Mouse (Mus musculus) bone marrow macrophage, adult 2 months (primary cell): ENCODE results near the gene Ppp1r14a. TPM values are rescaled to one million over a fixed set of nuclear protein-coding genes. Genes with fewer than 3 reads are reported as not detected.

Source experiments
- H3K27ac ChIP-seq: 2 replicates; pipeline ENCODE4 v1.5.1; 2012; ENCODE audit warnings: low read depth, low read length; ENCODE audit not compliant: insufficient read depth
- H3K4me1 ChIP-seq: 2 replicates; pipeline ENCODE4 v1.6.1; 2012; ENCODE audit warnings: low read length; ENCODE audit not compliant: control insufficient read depth, insufficient read depth
- H3K4me3 ChIP-seq: 2 replicates; pipeline ENCODE4 v1.5.1; 2012; ENCODE audit warnings: mild to moderate bottlenecking, low read length, moderate library complexity; ENCODE audit not compliant: insufficient read depth
- CTCF ChIP-seq: IDR thresholded peaks from 2 replicates; pipeline ENCODE4 v1.5.1; 2012; ENCODE audit warnings: low read depth, mild to moderate bottlenecking, low read length, moderate library complexity
- POLR2A ChIP-seq: IDR thresholded peaks from 2 replicates; pipeline ENCODE4 v1.6.1; 2012; ENCODE audit warnings: mild to moderate bottlenecking, low read depth, low read length, borderline replicate concordance
- polyA plus RNA-seq: library from polyadenylated mRNA; stranded (reverse); fragments of >200 nt; gene quantifications from 2 replicates; pipeline ENCODE4 v1.2.4, GENCODE M21; 2012; ENCODE audit not compliant: missing spikeins, insufficient read depth, insufficient read length

Gene Ppp1r14a
- not detected in 2 replicates for polyA plus RNA-seq

DNA sequence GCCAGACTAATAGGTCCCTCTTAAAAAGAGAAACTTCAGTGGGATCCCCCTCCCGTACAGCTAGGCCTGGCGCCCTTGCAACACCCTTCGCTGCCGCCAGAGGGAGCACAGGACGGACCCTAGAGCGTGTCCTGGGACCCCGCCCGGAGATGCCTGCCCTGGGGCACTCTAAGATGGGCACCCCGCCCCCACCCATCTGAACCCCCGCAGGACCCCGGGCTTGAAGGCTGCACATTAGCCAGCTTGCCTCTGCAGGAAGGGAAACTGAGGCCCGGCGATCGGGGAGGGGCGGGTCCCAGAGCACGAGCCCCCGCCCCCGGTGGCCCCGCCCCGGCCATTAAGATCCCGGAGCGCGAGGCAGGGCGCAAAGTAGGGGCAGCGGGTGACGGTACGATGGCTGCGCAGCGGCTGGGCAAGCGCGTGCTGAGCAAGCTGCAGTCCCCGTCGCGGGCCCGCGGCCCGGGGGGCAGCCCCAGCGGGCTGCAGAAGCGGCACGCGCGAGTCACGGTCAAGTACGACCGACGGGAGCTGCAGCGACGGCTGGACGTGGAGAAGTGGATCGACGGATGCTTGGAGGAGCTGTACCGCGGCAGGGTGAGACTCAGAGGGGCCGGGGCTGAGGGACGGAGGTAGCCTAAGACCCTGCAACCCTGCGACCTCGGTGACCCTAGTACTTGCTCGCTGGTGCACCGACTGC is at the start of gene Ppp1r14a:
Gene Ppp1r14a, plus strand, starts transcription at position 367 of the 697 bp plus-strand sequence.
- H3K4me3 ChIP-seq: peak within 1 kb of the TSS; percentile 44
- no peak for TF ChIP-seq POLR2A
- TF ChIP-seq CTCF: peak; percentile 86
- H3K4me1 ChIP-seq: no peaks in the 10 kb centered on the region
- H3K27ac ChIP-seq: no peak within 1 kb of the TSS

DNA sequence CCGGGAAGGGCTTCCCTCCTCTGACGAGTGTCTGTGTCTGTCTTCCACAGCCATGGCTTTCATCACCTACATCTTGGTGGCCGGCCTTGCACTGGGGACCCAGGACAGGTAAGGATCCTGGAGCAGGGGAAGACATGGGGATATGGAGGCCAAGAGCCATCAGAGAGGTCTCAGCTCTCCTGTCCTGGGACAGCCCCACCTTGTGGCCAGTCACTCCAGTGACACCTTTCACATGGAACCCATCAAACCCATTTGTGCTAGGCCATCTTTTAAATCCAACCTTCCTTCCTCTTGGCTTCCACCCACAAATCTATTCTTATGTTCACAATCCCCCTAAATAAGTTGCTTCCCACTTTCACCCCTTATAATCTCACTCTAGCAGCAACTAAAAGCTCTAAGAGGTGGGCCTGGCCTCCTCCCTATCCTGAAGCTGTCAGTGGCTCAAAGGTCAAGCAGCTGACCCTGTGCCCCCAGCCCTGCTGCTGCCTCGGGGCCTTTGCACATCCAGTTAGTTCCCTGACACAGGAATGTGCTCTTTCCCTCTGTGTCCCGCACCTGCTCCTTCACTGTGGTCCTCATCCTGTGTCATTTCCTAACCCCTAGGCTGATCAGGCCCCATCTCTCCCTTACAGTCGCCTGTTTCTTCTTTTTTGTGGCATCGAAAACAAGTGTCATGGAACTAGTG is 44.2 kb upstream of the Ppp1r14a start:
- no peaks in the 10 kb centered on the region for H3K4me1 ChIP-seq
- H3K27ac ChIP-seq: no peak overlapping the region
- no peak overlapping the region for H3K4me3 ChIP-seq
- no peak for TF ChIP-seq POLR2A
- TF ChIP-seq CTCF: no peak

DNA sequence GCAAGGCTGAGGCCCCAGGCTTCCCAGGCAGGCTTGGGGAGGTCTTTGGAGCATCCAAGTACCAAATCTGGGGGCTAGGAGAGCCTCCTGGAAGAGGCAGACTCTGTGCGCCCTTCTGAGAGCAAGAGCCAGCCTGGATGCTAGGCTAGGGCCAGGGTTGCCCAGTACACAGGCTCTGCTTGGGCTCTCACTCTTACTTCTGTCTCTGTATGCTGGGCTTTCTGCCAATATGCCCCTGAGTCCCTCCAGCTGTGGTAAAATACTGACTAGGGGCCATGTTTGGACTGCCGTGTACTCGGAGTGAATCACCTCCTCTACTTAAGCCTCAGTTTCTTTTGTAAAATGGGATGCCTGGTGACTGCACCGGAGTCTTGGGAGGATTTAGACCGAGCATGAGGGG is 43.1 kb upstream of the Ppp1r14a start:
- Histone ChIP-seq H3K27ac (no peak overlapping the region), H3K4me3 (no peak overlapping the region), H3K4me1 (no peaks in the 10 kb centered on the region)
- TF ChIP-seq POLR2A: no peak

DNA sequence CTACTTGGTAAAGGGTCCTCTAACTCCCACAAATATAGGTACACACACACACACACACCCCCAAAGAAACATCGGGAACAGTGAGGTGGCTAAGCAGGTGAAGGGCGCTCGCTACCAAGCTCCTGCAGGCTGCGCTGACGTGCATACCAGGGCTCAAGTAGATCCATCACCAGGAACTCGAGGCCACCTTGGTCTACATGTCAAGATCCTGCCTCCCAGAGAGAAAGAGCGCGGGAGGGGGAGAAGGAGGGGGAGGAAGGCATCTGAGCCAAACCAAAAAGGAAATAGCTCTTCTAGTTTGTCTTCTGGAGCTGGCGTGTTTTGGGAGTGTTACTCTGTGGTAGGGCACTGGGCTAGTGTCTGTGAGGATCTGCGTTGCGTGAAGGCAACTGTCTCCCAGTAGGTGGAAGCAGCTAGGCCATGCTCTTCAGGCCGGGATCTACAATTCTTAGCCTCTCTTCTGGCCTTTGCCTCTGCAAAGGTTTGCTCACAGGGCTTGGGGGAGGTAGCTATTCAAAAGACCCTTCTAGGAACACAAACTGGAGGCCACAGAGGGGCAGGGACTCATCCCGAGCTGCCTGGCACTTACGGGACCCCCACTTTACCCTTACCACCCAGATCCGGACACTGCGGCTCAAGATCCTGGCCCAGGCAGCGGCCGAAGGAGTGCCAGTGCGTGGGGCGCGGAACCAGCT is 42.3 kb upstream of the Ppp1r14a start:
- H3K4me3 ChIP-seq: no peak overlapping the region
- H3K27ac ChIP-seq: no peak overlapping the region
- no peak for TF ChIP-seq CTCF
- TF ChIP-seq POLR2A: no peak
- H3K4me1 ChIP-seq: no peaks in the 10 kb centered on the region

DNA sequence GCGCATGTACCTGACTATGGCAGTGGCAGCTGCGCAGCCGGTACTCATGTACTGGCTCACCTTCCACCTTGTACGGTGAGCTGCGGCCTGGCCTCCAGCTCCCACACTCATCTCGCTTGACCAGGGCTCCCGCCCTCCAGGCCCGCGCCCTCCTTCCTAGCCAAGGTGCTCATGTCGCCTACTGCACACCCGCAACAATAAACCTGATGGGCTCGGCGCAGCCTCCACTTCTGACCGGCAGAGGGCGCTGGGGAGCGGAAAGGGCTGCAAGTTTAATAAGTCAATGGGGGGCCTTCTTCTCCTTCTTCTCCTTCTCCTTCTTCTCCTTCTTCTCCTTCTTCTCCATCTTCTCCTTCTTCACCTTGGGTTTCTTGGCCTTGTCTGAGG is 41.8 kb upstream of the Ppp1r14a start:
- no peaks in the 10 kb centered on the region for H3K4me1 ChIP-seq
- no peak overlapping the region for H3K27ac ChIP-seq
- no peak overlapping the region for H3K4me3 ChIP-seq
- TF ChIP-seq POLR2A: no peak
- TF ChIP-seq CTCF: peak; percentile 95

DNA sequence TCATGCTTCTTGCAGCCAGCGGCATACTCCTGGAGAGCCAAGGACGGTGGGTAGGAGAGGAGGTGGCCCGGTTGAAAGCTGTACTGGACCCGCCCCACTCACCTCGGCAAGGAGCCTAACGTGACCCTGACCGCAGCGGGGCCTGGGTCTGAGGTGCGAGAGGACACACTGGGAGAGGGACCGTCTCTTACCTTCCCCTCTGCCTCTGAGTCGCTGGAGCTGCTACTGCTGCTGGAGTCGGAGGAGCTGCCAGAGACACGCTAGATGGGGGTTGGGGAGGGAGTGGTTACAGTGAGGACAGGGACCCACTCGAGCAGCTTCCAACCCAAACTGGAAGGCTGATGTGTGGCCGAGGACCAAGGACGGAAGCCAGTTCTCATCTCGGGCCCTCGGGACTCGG is 41.4 kb upstream of the Ppp1r14a start:
- Histone ChIP-seq H3K4me3 (no peak overlapping the region), H3K4me1 (no peaks in the 10 kb centered on the region), H3K27ac (no peak overlapping the region)

DNA sequence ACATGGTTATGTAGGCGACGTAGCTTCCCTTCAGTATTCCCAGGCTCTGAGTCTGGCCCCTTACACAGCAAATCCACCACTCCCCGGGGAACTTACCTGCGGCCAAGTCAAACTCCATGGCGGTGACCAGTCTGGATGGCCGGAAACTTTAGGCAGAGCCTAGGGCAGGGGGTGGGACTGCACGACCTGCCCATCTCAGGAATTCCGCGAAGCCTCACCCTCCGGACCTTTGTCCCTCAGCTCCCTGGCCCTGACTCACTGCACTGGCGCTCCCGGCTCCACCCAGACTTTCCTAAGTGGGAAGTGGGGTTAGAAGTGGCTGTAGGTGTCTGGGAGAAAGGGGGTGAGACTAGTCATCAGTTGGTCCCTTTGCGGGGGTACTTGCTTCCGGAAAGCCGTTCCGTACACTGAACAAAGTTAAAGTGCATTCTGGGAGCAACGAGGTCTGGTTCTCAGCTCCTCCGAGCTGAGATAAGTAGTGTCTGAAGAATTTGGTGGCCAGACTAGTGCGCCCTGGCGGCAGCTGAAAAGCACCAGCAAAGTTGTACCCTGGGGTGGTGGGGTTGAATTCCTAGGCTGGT is 40.8 kb upstream of the Ppp1r14a start, which contains the start of gene 2200002D01Rik:
Gene 2200002D01Rik, minus strand, starts transcription at position 206 of the 581 bp plus-strand sequence.
- Histone ChIP-seq H3K27ac (no peak within 1 kb of the TSS), H3K4me3 (no peak within 1 kb of the TSS), H3K4me1 (no peaks in the 10 kb centered on the region)
- TF ChIP-seq CTCF (no peak), POLR2A (no peak)

More for the DNA sequence above, 41.4 kb upstream of the Ppp1r14a start:
- TF ChIP-seq CTCF (no peak), POLR2A (no peak)

DNA sequence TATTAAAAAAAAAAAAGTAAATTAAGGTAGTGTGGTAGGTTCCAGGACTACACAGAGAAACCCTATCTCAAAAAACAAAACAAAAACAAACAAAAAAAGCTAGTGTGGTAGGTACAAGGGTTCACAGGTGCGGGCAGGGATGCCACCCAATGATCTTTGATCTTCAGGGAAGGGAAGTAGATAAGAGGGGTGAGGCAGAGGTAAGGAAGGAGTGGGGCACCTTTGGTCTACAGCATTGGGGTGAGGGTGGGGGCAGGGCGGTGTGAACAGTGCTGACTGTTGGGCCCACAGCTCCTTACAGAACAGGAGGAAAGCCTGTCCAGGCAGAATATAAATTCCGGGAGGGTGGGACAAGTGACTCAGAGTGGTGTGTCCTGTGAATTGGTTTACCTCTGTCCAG is 37.9 kb upstream of the Ppp1r14a start:
- Histone ChIP-seq H3K4me1 (0 out of 2 replicates have a peak, but pooled peaks cover 3% of the 10 kb centered on the region), H3K27ac (no peak overlapping the region), H3K4me3 (no peak overlapping the region)
- TF ChIP-seq CTCF: no peak
- no peak for TF ChIP-seq POLR2A

DNA sequence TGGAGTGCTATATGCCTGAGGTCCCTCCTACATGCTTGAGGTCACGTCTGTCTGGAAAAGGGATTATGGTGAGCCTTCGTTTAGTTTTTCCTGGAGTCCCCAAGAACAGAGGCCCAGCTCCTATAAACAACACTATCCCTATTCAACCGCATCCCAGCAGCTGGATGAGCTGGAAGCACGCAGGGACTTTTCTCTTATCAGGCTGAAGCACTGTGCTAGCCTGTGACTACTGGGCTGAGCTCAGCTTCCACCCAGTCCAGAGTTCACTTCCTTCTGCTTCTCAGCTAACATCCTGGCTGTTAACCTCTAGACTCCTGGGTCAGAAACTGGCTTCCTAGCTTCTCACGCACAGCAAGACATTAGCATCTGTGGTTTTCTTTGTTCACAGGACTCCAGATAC is 35.3 kb upstream of the Ppp1r14a start:
- H3K27ac ChIP-seq: no peak overlapping the region
- 0 out of 2 replicates have a peak, but pooled peaks cover 3% of the 10 kb centered on the region for H3K4me1 ChIP-seq
- TF ChIP-seq CTCF: no peak
- no peak for TF ChIP-seq POLR2A
- no peak overlapping the region for H3K4me3 ChIP-seq
